Mouse (Mus musculus) liver, embryonic 13.5 days (tissue): ENCODE data around the gene Ano4. TPM values are rescaled to one million over a fixed set of nuclear protein-coding genes. Genes with fewer than 3 reads are reported as not detected.
A peak's percentile ranks its signal among the peaks of the same experiment; 100 is the strongest.

Source experiments
- ATAC-seq: fragments of 200-750 bp; cut with Nextera tagmentation; 2 replicates; pipeline ENCODE4 v1.8.0; 2017; ENCODE audit warnings: low read depth, mild to moderate bottlenecking, moderate number of reproducible peaks, moderate library complexity
- DNase-seq: peaks from one replicate; pipeline ENCODE4 v3.0.0; 2022
- H3K27ac ChIP-seq: fragments of 300-500 bp; sonication (generic); 2 replicates; pipeline ENCODE4 v1.5.1; 2015; ENCODE audit warnings: moderate library complexity, mild to moderate bottlenecking, inconsistent platforms
- H3K27me3 ChIP-seq: fragments of 300-500 bp; sonication (generic); 2 replicates; pipeline ENCODE4 v1.6.1; 2015; ENCODE audit warnings: mild to moderate bottlenecking, inconsistent platforms
- H3K36me3 ChIP-seq: fragments of 300-500 bp; sonication (generic); 2 replicates; pipeline ENCODE4 v1.6.1; 2015; ENCODE audit warnings: mild to moderate bottlenecking, inconsistent platforms
- H3K4me1 ChIP-seq: fragments of 300-500 bp; sonication (generic); replicated peaks from 2 replicates; pipeline ENCODE4 v1.6.1; 2015; ENCODE audit warnings: inconsistent platforms
- H3K4me2 ChIP-seq: fragments of 300-500 bp; sonication (generic); 2 replicates; pipeline ENCODE4 v1.6.1; 2015; ENCODE audit warnings: inconsistent platforms, mild to moderate bottlenecking, moderate library complexity
- H3K4me3 ChIP-seq: fragments of 300-500 bp; sonication (generic); replicated peaks from 2 replicates; pipeline ENCODE4 v1.5.1; 2015; ENCODE audit warnings: mild to moderate bottlenecking, inconsistent platforms
- H3K9ac ChIP-seq: fragments of 300-500 bp; sonication (generic); 2 replicates; pipeline ENCODE4 v1.6.1; 2015; ENCODE audit warnings: mild to moderate bottlenecking, inconsistent platforms
- H3K9me3 ChIP-seq: fragments of 300-500 bp; sonication (generic); replicated peaks from 2 replicates; pipeline ENCODE4 v1.6.1; 2016; ENCODE audit warnings: inconsistent platforms
- WGBS: fragments of 180-500 bp; shearing (Covaris S2); methylation state at CpG from one replicate; pipeline ENCODE4 v1.1.7; 2015; ENCODE audit not compliant: insufficient replicate concordance; 5-methylcytosine and 5-hydroxymethylcytosine counted together
- polyA plus RNA-seq: library from polyadenylated mRNA; unstranded; fragments of >200 nt; fragmentation: Nextera tagmentation; extraction: Ambion mirVana; gene quantifications from 2 replicates; pipeline ENCODE4 v1.2.1, GENCODE M21; 2015

The Ano4 gene
- polyA plus RNA-seq = 0.09 and 0.18 TPM in 2 replicates

GRCm38 (mm10) chr10:89344491-89345195, at the start of gene Ano4:
Ano4 (minus strand) TSS chr10:89344762.
- ATAC-seq = no peak; the same call in 1 of the 2 replicates

GRCm38 (mm10) chr10:89392687-89393086, 48.1 kb upstream of the Ano4 start:
- H3K27ac ChIP-seq = no peak overlapping the region
- no peaks in the 10 kb centered on the region for H3K27me3 ChIP-seq
- no peak for DNase-seq
- H3K4me1 ChIP-seq = peaks cover 4% of the 10 kb centered on the region
- no peak overlapping the region for H3K4me2 ChIP-seq
- no peaks in the 10 kb centered on the region for H3K36me3 ChIP-seq
- H3K4me3 ChIP-seq = no peak overlapping the region
- 61% methylated on average over 4 of the region's 4 CpGs for WGBS
- no peak overlapping the region for H3K9ac ChIP-seq
- no peaks in the 10 kb centered on the region for H3K9me3 ChIP-seq
- ATAC-seq = no peak

More at GRCm38 (mm10) chr10:89344491-89345195, at the start of gene Ano4:
- DNase-seq = no peak
- Histone ChIP-seq H3K36me3 (no peaks in the 10 kb centered on the region), H3K4me2 (peak within 1 kb of the TSS; percentile 59), H3K4me3 (peak within 1 kb of the TSS; percentile 50), H3K27me3 (peaks cover 42% of the 10 kb centered on the region), H3K9ac (no peak within 1 kb of the TSS), H3K9me3 (no peaks in the 10 kb centered on the region), H3K4me1 (0 out of 2 replicates have a peak, but pooled peaks cover 2% of the 10 kb centered on the region), H3K27ac (no peak within 1 kb of the TSS)
- 2% methylated on average over 69 of the region's 70 CpGs for WGBS

GRCm38 (mm10) chr10:89391571-89392163, 47.1 kb upstream of the Ano4 start:
- Histone ChIP-seq H3K9me3 (no peaks in the 10 kb centered on the region), H3K36me3 (no peaks in the 10 kb centered on the region), H3K9ac (no peak overlapping the region), H3K4me3 (no peak overlapping the region), H3K4me1 (peaks cover 4% of the 10 kb centered on the region), H3K27me3 (no peaks in the 10 kb centered on the region), H3K27ac (no peak overlapping the region), H3K4me2 (no peak overlapping the region)
- WGBS = 78% methylated on average over 4 of the region's 4 CpGs
- no peak for ATAC-seq
- no peak for DNase-seq

- no peak for DNase-seq
- Histone ChIP-seq H3K9ac (no peak overlapping the region), H3K9me3 (no peaks in the 10 kb centered on the region), H3K4me2 (no peak overlapping the region), H3K4me3 (no peak overlapping the region), H3K27ac (no peak overlapping the region), H3K4me1 (no peaks in the 10 kb centered on the region), H3K27me3 (no peaks in the 10 kb centered on the region), H3K36me3 (no peaks in the 10 kb centered on the region)
- WGBS = 67% methylated on average over 3 of the region's 3 CpGs
- ATAC-seq = no peak
Observed at GRCm38 (mm10) chr10:89386461-89386860, 41.9 kb upstream of the Ano4 start.

GRCm38 (mm10) chr10:89383462-89383861, 38.9 kb upstream of the Ano4 start:
- ATAC-seq = peak; percentile 57; the same call in 1 of the 2 replicates
- 10% methylated on average over 5 of the region's 5 CpGs for WGBS
- Histone ChIP-seq H3K36me3 (no peaks in the 10 kb centered on the region), H3K4me3 (no peak overlapping the region), H3K27ac (no peak overlapping the region), H3K27me3 (no peaks in the 10 kb centered on the region), H3K4me2 (no peak overlapping the region), H3K9me3 (no peaks in the 10 kb centered on the region), H3K4me1 (no peaks in the 10 kb centered on the region), H3K9ac (no peak overlapping the region)
- peak; percentile 34 for DNase-seq

GRCm38 (mm10) chr10:89377750-89378149, 33.2 kb upstream of the Ano4 start:
- 49% methylated on average over 4 of the region's 4 CpGs for WGBS
- ATAC-seq = no peak

GRCm38 (mm10) chr10:89370051-89370450, 25.5 kb upstream of the Ano4 start:
- Histone ChIP-seq H3K9me3 (no peaks in the 10 kb centered on the region), H3K4me2 (no peak overlapping the region), H3K36me3 (no peaks in the 10 kb centered on the region), H3K4me3 (no peak overlapping the region), H3K4me1 (no peaks in the 10 kb centered on the region), H3K27ac (no peak overlapping the region), H3K9ac (no peak overlapping the region), H3K27me3 (no peaks in the 10 kb centered on the region)
- 38% methylated on average over 1 of the region's 1 CpGs for WGBS
- no peak for ATAC-seq
- DNase-seq = no peak

More at GRCm38 (mm10) chr10:89377750-89378149, 33.2 kb upstream of the Ano4 start:
- Histone ChIP-seq H3K4me2 (no peak overlapping the region), H3K4me3 (no peak overlapping the region), H3K9ac (no peak overlapping the region), H3K9me3 (no peaks in the 10 kb centered on the region), H3K4me1 (no peaks in the 10 kb centered on the region), H3K27me3 (no peaks in the 10 kb centered on the region), H3K36me3 (no peaks in the 10 kb centered on the region), H3K27ac (no peak overlapping the region)
- no peak for DNase-seq

GRCm38 (mm10) chr10:89358933-89359332, 14.4 kb upstream of the Ano4 start:
- Histone ChIP-seq H3K9me3 (no peaks in the 10 kb centered on the region), H3K27ac (no peak overlapping the region), H3K27me3 (no peaks in the 10 kb centered on the region), H3K36me3 (no peaks in the 10 kb centered on the region), H3K4me2 (no peak overlapping the region), H3K9ac (no peak overlapping the region), H3K4me3 (no peak overlapping the region), H3K4me1 (no peaks in the 10 kb centered on the region)
- no peak for ATAC-seq
- no peak for DNase-seq
- 49% methylated on average over 3 of the region's 3 CpGs for WGBS

GRCm38 (mm10) chr10:89354639-89355038, 10.1 kb upstream of the Ano4 start:
- Histone ChIP-seq H3K4me1 (no peaks in the 10 kb centered on the region), H3K9me3 (no peaks in the 10 kb centered on the region), H3K4me2 (no peak overlapping the region), H3K36me3 (no peaks in the 10 kb centered on the region), H3K9ac (no peak overlapping the region), H3K27ac (no peak overlapping the region), H3K27me3 (no peaks in the 10 kb centered on the region), H3K4me3 (no peak overlapping the region)
- ATAC-seq = no peak
- 58% methylated on average over 2 of the region's 2 CpGs for WGBS
- DNase-seq = no peak

GRCm38 (mm10) chr10:89351416-89351815, 6.9 kb upstream of the Ano4 start:
- Histone ChIP-seq H3K4me2 (no peak overlapping the region), H3K36me3 (no peaks in the 10 kb centered on the region), H3K9me3 (no peaks in the 10 kb centered on the region), H3K4me1 (no peaks in the 10 kb centered on the region), H3K9ac (no peak overlapping the region), H3K4me3 (no peak overlapping the region), H3K27ac (no peak overlapping the region), H3K27me3 (peaks cover 4% of the 10 kb centered on the region)
- DNase-seq = no peak
- no peak for ATAC-seq
- 80% methylated on average over 11 of the region's 11 CpGs for WGBS

- Histone ChIP-seq H3K9ac (no peak overlapping the region), H3K27ac (no peak overlapping the region), H3K4me2 (no peak overlapping the region), H3K27me3 (peaks cover 42% of the 10 kb centered on the region), H3K9me3 (no peaks in the 10 kb centered on the region), H3K4me3 (no peak overlapping the region), H3K36me3 (no peaks in the 10 kb centered on the region), H3K4me1 (0 out of 2 replicates have a peak, but pooled peaks cover 2% of the 10 kb centered on the region)
- DNase-seq = no peak
- no peak for ATAC-seq
- 46% methylated on average over 6 of the region's 6 CpGs for WGBS
Observed at GRCm38 (mm10) chr10:89345606-89346005, 1.0 kb upstream of the Ano4 start.

GRCm38 (mm10) chr10:89345196-89345533, 603 bp upstream of the Ano4 start:
- H3K9ac ChIP-seq = no peak overlapping the region
- H3K4me1 ChIP-seq = 0 out of 2 replicates have a peak, but pooled peaks cover 2% of the 10 kb centered on the region
- H3K36me3 ChIP-seq = no peaks in the 10 kb centered on the region
- ATAC-seq (no peak), DNase-seq (no peak)
- H3K4me2 ChIP-seq = peak overlapping the region; percentile 59
- no peaks in the 10 kb centered on the region for H3K9me3 ChIP-seq
- H3K27ac ChIP-seq = no peak overlapping the region
- peak overlapping the region; percentile 50 for H3K4me3 ChIP-seq
- H3K27me3 ChIP-seq = peaks cover 42% of the 10 kb centered on the region
- whole genome bisulfite sequencing = 35% methylated on average over 4 of the region's 4 CpGs
